Mouse (Mus musculus): Measurements from ENCODE around the gene Cyfip1. TPM values are rescaled to one million over a fixed set of nuclear protein-coding genes. Genes with fewer than 3 reads are reported as not detected.

Gene Cyfip1
- polyA plus RNA-seq (2017; shearing (Covaris generic)): 47.8 TPM

GRCm38 (mm10) chr7:55841445-55841844 is at the start of gene Cyfip1:
Cyfip1 (plus strand) TSS chr7:55841745.

DNA sequence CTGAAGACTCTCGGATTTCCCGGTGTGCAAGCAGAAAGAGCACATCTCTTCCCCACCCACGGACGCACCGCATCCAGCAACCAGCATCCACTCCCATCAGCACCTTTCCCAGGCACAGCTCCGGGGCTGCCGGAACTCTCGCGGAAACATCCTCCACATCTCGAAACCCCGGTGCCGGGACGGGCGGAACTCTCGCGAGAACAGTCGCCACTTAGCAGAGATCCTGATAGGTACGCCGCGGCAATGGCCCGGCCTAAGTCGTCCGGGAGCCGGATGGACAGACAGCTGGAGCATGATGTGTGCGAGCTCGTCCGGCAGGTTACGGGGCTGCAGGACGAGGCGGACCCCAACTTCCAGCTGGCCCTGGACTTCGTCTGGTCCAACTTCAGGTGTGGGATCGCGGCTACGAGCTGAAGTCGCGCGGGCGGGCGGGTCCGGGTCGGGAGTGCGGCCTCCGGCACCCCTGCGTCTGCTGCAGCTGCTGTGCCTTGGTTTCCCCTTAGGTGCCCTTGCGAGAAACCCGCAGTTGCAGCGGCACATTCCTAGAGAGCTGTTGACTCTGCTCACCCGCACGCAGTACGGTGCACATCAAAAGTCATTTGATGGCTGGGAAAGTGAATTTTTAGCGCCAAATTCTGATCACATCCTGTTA is 47.5 kb upstream of the Cyfip1 start, which contains the start of gene Tubgcp5:
Tubgcp5 (plus strand) TSS at position 203 of the 652 bp plus-strand sequence.

GRCm38 (mm10) chr7:55962004-55962908 is 120.7 kb downstream of the Cyfip1 start, which contains the start of gene Nipa2:
Nipa2 (minus strand) TSS chr7:55962476.

Other genes starting within 250 kb of the Cyfip1 start
- gene Siglech, start 73.6 kb upstream of the Cyfip1 start, polyA plus RNA-seq (2017; shearing (Covaris generic)): 0.68 TPM
- 44.1 TPM for gene Tubgcp5, start 47.6 kb upstream of the Cyfip1 start, polyA plus RNA-seq (2017; shearing (Covaris generic))
- gene Nipa2, start 120.7 kb downstream of the Cyfip1 start, polyA plus RNA-seq (2017; shearing (Covaris generic)): 35.5 TPM
- 0.31 TPM for gene Nipa1, start 178.2 kb downstream of the Cyfip1 start, polyA plus RNA-seq (2017; shearing (Covaris generic))
- gene Herc2, start 208.5 kb downstream of the Cyfip1 start, polyA plus RNA-seq (2017; shearing (Covaris generic)): 40.1 TPM